Mouse (Mus musculus) C2C12 (cell line): ENCODE results near the gene Ubap2. TPM values are rescaled to one million over a fixed set of nuclear protein-coding genes. Genes with fewer than 3 reads are reported as not detected.

Experiments used
- H3K27me3 ChIP-seq: one replicate; pipeline ENCODE4 v1.6.1; 2011; ENCODE audit not compliant: control insufficient read depth, insufficient read depth, insufficient read length
- H3K36me3 ChIP-seq: one replicate; pipeline ENCODE4 v1.6.1; 2011; ENCODE audit not compliant: control insufficient read depth, insufficient read depth
- H3K4me3 ChIP-seq: one replicate; pipeline ENCODE4 v1.5.1; 2011; ENCODE audit warnings: mild to moderate bottlenecking, control low read depth; ENCODE audit not compliant: poor library complexity, insufficient read depth, severe bottlenecking
- H3K79me2 ChIP-seq: one replicate; pipeline ENCODE4 v1.6.1; 2011; ENCODE audit not compliant: control insufficient read depth, insufficient read depth
- H3K79me3 ChIP-seq: one replicate; pipeline ENCODE4 v1.6.1; 2011; ENCODE audit warnings: low read depth, control low read depth
- H3ac ChIP-seq: one replicate; pipeline ENCODE3; 2011; ENCODE audit warnings: low read depth; ENCODE audit not compliant: control insufficient read depth, insufficient read length
- CEBPB ChIP-seq: IDR thresholded peaks from one replicate; pipeline ENCODE4 v1.6.1; 2011; ENCODE audit warnings: low read depth, mild to moderate bottlenecking, control low read depth, moderate library complexity
- CTCF ChIP-seq: IDR thresholded peaks from one replicate; pipeline ENCODE4 v1.5.1; 2011; ENCODE audit not compliant: control insufficient read depth, insufficient read depth, insufficient read length
- FOSL1 ChIP-seq: IDR thresholded peaks from one replicate; pipeline ENCODE4 v1.8.0; 2011; ENCODE audit warnings: mild to moderate bottlenecking, low read length; ENCODE audit not compliant: poor library complexity, insufficient read depth, severe bottlenecking
- MAX ChIP-seq: IDR thresholded peaks from one replicate; pipeline ENCODE4 v1.6.1; 2011; ENCODE audit warnings: mild to moderate bottlenecking, control low read depth
- MYOD1 ChIP-seq: IDR thresholded peaks from one replicate; pipeline ENCODE4 v1.6.1; 2011; ENCODE audit warnings: low read depth; ENCODE audit not compliant: control insufficient read depth, insufficient read length
- MYOG ChIP-seq: IDR thresholded peaks from one replicate; pipeline ENCODE4 v1.6.1; 2011; ENCODE audit not compliant: control insufficient read depth, insufficient read length; ENCODE audit errors: extremely low read depth
- USF1 ChIP-seq: IDR thresholded peaks from one replicate; pipeline ENCODE4 v1.6.1; 2011; ENCODE audit warnings: low read depth, mild to moderate bottlenecking, control low read depth, moderate library complexity
- polyA plus RNA-seq: library from polyadenylated mRNA; unstranded; fragments of >200 nt; fragmentation: generic; extraction: Trizol; gene quantifications from one replicate; pipeline ENCODE4 v1.2.1, GENCODE M21; 2012; ENCODE audit warnings: missing spikeins

The Ubap2 gene
- polyA plus RNA-seq, 1 experiment: 61.0 TPM

- Histone ChIP-seq H3K36me3 (peaks cover 95% of the 10 kb centered on the region), H3K79me3 (no peaks in the 10 kb centered on the region)
These were observed 21.0 kb upstream of the Ubap2 start for GRCm38 (mm10) chr4:41295960-41296359.

GRCm38 (mm10) chr4:41295507-41295906, 20.6 kb upstream of the Ubap2 start:
- H3K36me3 ChIP-seq: peaks cover 97% of the 10 kb centered on the region
- TF ChIP-seq MYOD1 (no peak), FOSL1 (no peak), CEBPB (no peak), CTCF (no peak), MAX (no peak), MYOG (no peak), USF1 (no peak)

More at GRCm38 (mm10) chr4:41295960-41296359, 21.0 kb upstream of the Ubap2 start:
- H3K27me3 ChIP-seq: no peaks in the 10 kb centered on the region
- H3ac ChIP-seq: no peak overlapping the region
- TF ChIP-seq MAX (no peak), MYOD1 (no peak), USF1 (no peak), CTCF (no peak), MYOG (no peak), FOSL1 (no peak), CEBPB (no peak)
- no peaks in the 10 kb centered on the region for H3K79me2 ChIP-seq
- no peak overlapping the region for H3K4me3 ChIP-seq

DNA sequence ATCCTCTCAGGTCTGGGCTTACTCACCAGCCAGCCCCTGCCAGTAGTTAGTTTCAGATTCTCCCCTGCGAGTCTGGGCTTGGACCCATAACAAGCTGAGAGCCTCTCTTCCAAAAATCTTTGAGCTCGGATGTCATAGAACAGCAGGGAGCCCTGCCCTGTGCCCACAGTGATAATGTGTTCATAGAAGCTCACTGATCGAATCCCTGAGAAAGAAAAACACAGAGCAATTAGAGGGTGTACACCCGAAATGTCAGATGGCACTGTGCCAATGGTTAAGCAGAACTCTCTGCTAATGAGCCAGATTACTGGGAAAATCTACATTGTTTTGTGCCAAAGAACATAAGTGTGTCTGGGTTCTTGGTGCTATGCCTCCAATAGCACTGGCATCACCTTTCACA, 19.0 kb upstream of the Ubap2 start:
- H3K36me3 ChIP-seq: peaks cover 88% of the 10 kb centered on the region
- no peaks in the 10 kb centered on the region for H3K79me2 ChIP-seq
- no peaks in the 10 kb centered on the region for H3K27me3 ChIP-seq
- no peak overlapping the region for H3K4me3 ChIP-seq
- TF ChIP-seq USF1: no peak
- no peak for TF ChIP-seq MAX
- TF ChIP-seq FOSL1: no peak
- TF ChIP-seq CEBPB: no peak
- no peak for TF ChIP-seq CTCF
- TF ChIP-seq MYOG: no peak
- no peak for TF ChIP-seq MYOD1
- no peaks in the 10 kb centered on the region for H3K79me3 ChIP-seq
- H3ac ChIP-seq: no peak overlapping the region

More at GRCm38 (mm10) chr4:41295507-41295906, 20.6 kb upstream of the Ubap2 start:
- Histone ChIP-seq H3K79me3 (no peaks in the 10 kb centered on the region), H3K4me3 (no peak overlapping the region), H3K79me2 (no peaks in the 10 kb centered on the region), H3K27me3 (no peaks in the 10 kb centered on the region), H3ac (no peak overlapping the region)

DNA sequence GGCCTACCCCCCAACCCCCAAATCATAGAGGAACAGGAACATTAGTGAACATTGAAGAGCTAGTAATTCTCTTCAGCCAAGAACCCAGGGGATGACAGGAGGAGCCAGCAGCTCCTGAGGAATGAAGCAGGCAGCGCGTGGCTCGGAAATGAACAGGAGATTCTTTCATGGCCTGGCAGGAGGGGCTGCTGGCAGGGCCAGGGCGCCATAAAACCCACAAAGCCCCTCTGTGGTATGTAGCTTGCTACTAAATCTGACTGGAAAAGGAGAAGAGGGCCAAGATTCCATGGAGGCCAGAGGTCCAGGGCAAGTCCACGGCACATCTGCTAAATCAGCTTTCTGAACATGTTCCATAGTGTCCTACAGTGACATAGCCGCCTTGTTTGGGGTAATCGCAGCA, 14.9 kb upstream of the Ubap2 start:
- Histone ChIP-seq H3K79me3 (no peaks in the 10 kb centered on the region), H3K27me3 (no peaks in the 10 kb centered on the region), H3K36me3 (peaks cover 51% of the 10 kb centered on the region), H3K4me3 (no peak overlapping the region), H3K79me2 (no peaks in the 10 kb centered on the region), H3ac (no peak overlapping the region)
- TF ChIP-seq MYOD1 (no peak), MYOG (no peak), CTCF (no peak), CEBPB (no peak), FOSL1 (no peak), USF1 (no peak), MAX (no peak)

DNA sequence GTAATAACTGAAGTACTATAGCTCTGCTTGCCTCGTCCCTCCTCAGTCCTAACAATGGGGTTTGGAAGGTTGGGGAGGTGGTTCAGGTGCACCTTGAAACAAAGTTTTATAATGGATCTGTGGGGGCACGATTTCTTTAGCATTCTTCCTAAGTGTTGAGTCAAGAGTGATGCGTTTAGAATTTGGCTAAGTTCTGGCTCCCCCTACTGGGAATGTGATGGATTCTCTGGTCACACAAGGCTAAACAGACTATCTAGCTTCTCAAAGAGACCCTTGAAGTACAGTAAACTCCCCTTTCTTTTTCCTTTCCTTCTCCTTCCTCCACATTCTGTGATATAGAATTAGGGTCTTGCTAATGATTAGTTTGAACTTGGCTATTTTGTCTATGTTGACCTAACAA, 11.5 kb upstream of the Ubap2 start:
- Histone ChIP-seq H3K36me3 (peaks cover 17% of the 10 kb centered on the region), H3K79me3 (no peaks in the 10 kb centered on the region), H3K79me2 (no peaks in the 10 kb centered on the region), H3ac (no peak overlapping the region), H3K27me3 (no peaks in the 10 kb centered on the region), H3K4me3 (no peak overlapping the region)
- TF ChIP-seq FOSL1 (no peak), CTCF (peak; percentile 13)

DNA sequence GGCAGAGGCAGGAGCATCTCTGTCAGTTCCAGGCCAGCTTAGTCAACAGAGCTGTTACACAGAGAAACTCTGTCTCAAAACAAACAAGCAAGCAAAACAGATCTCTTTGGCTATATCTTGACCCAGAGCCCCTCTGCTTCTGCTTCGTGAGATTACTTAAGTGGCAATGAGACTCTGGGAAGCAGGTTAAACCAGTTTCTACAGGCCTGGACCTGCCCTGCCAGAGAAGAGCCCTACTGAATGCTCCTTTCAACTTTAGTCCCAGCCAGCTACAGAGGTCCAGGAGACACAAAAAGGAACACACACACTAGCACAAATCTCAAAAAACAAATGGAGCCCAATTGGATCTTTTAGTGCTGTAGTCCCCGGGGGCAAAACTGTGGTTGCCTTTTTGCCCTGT, 9.1 kb upstream of the Ubap2 start:
- no peaks in the 10 kb centered on the region for H3K79me3 ChIP-seq
- no peak overlapping the region for H3K4me3 ChIP-seq
- H3ac ChIP-seq: no peak overlapping the region
- H3K27me3 ChIP-seq: no peaks in the 10 kb centered on the region
- H3K36me3 ChIP-seq: no peaks in the 10 kb centered on the region
- no peak for TF ChIP-seq USF1
- TF ChIP-seq MYOD1: no peak
- TF ChIP-seq CTCF: no peak
- no peak for TF ChIP-seq MYOG
- TF ChIP-seq MAX: no peak
- TF ChIP-seq CEBPB: no peak
- no peak for TF ChIP-seq FOSL1
- H3K79me2 ChIP-seq: no peaks in the 10 kb centered on the region
